Mouse (Mus musculus) lung, adult 2 months (tissue): ENCODE measurements around the gene Zfx. TPM values are rescaled to one million over a fixed set of nuclear protein-coding genes. Genes with fewer than 3 reads are reported as not detected.

Experiments used
- DNase-seq: peaks from one replicate; pipeline ENCODE4 v3.0.0; 2022
- H3K4me1 ChIP-seq: fragments of 200-500 bp; 2 replicates; pipeline ENCODE4 v1.6.1; 2011; ENCODE audit warnings: low read length; ENCODE audit not compliant: control insufficient read depth, insufficient read depth
- H3K4me3 ChIP-seq: fragments of 200-500 bp; replicated peaks from 2 replicates; pipeline ENCODE3; 2011; ENCODE audit warnings: low read depth, mild to moderate bottlenecking, control low read depth, low read length; ENCODE audit errors: extremely low read depth
- CTCF ChIP-seq: fragments of 200-500 bp; IDR thresholded peaks from 2 replicates; pipeline ENCODE4 v1.5.1; 2011; ENCODE audit warnings: mild to moderate bottlenecking, low read length, control low read depth; ENCODE audit not compliant: insufficient read depth
- POLR2A ChIP-seq: fragments of 200-500 bp; IDR thresholded peaks from 2 replicates; pipeline ENCODE4 v1.6.1; 2011; ENCODE audit warnings: low read depth, mild to moderate bottlenecking, control low read depth, low read length, borderline replicate concordance; ENCODE audit errors: extremely low read depth
- WGBS: fragments of 180-500 bp; shearing (Covaris S2); methylation state at CpG from one replicate; pipeline ENCODE4 v1.1.7; 2018; 5-methylcytosine and 5-hydroxymethylcytosine counted together
- polyA plus RNA-seq: library from polyadenylated mRNA; depleted of rRNA; stranded (reverse); fragments of >200 nt; gene quantifications from 2 replicates; pipeline ENCODE4 v1.2.3, GENCODE M21; 2012; rRNA removed

Zfx gene
- 3.7 and 7.2 TPM in 2 replicates for polyA plus RNA-seq

- peak; percentile 66 for DNase-seq
- WGBS: 31% methylated on average over 75 of the region's 82 CpGs
- Histone ChIP-seq H3K4me1 (no peaks in the 10 kb centered on the region; the same call in 1 of the 2 replicates), H3K4me3 (peak within 1 kb of the TSS; percentile 57)
- TF ChIP-seq CTCF (no peak), POLR2A (no peak)
These were observed at the start of gene Zfx for GRCm38 (mm10) chrX:94123059-94123839. Gene Zfx (minus strand): TSS chrX:94123702.

DNA sequence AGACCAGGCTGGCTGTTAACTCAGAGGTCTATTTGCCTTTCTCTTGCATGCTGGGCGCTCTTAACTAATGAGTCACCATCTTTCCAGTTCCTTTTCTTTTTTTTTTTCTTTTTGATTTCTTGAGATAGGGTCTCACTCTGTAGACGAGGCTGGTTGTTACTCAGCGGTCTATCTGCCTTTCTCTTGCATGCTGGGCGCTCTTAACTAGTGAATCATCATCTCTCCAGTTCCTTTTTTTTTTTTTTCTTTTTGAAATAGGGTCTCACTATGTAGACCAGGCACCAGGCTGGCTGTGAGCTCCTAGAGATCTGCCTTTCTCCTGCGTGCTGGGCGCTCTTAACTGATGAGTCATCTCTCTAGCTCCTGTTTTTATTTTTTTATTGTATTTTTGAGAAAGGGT, 45.8 kb upstream of the Zfx start:
- WGBS: 58% methylated on average over 6 of the region's 6 CpGs
- Histone ChIP-seq H3K4me3 (no peak overlapping the region), H3K4me1 (no peaks in the 10 kb centered on the region)
- no peak for DNase-seq
- no peak for TF ChIP-seq POLR2A
- TF ChIP-seq CTCF: no peak

- WGBS: 42% methylated on average over 11 of the region's 11 CpGs
- Histone ChIP-seq H3K4me1 (no peaks in the 10 kb centered on the region), H3K4me3 (no peak overlapping the region)
- no peak for TF ChIP-seq POLR2A
- TF ChIP-seq CTCF: no peak
- no peak for DNase-seq
These were observed 28.8 kb upstream of the Zfx start for GRCm38 (mm10) chrX:94152251-94152830.

DNA sequence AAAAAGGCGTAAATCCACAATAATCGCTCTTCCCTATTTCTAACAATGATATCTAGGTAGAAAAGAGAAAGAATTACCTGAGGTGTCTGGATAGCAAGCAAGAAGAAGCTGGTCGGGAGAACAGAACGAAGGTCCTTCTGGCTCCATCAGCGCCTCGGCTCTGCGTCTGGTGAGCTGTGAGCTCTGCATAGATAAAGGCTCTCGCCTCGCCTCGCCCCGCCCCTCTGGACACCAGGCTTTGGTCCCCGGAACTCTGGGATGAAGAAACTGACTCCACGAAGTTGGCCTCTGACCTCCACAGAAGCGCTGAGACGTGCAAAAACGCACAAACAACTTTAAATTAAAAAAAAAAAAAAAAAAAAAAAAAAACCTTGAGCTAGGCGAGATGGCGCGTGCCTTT, 27.0 kb upstream of the Zfx start:
- Histone ChIP-seq H3K4me1 (no peaks in the 10 kb centered on the region), H3K4me3 (no peak overlapping the region)
- no peak for DNase-seq
- no peak for TF ChIP-seq CTCF
- TF ChIP-seq POLR2A: no peak
- WGBS: 80% methylated on average over 19 of the region's 19 CpGs

- no peak for DNase-seq
- TF ChIP-seq POLR2A (no peak), CTCF (no peak)
- WGBS: 64% methylated on average over 7 of the region's 7 CpGs
- Histone ChIP-seq H3K4me3 (no peak overlapping the region), H3K4me1 (no peaks in the 10 kb centered on the region)
These were observed 18.7 kb upstream of the Zfx start for GRCm38 (mm10) chrX:94142004-94142771.

DNA sequence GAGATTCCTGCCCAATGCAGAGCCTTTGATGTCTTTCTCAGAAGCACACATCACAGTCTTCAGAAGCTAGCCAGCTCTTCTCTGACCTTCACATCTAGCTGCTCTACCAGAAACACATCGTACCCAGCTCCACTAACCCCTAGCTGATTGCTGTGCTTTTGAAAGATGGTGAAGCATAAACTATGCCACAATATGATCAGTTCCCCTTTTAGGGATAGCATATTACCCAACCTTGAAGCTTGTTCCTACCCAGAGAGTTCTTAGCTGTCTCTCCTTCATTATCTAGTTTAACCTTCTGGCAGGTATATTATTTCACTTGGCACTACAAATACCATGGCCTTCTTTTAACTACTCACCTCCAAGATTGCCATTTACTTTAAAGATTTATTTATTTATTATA, 16.6 kb upstream of the Zfx start:
- H3K4me3 ChIP-seq: no peak overlapping the region
- no peak for TF ChIP-seq CTCF
- no peak for TF ChIP-seq POLR2A
- no peaks in the 10 kb centered on the region for H3K4me1 ChIP-seq
- WGBS: 82% methylated on average over 1 of the region's 1 CpGs
- DNase-seq: no peak

DNA sequence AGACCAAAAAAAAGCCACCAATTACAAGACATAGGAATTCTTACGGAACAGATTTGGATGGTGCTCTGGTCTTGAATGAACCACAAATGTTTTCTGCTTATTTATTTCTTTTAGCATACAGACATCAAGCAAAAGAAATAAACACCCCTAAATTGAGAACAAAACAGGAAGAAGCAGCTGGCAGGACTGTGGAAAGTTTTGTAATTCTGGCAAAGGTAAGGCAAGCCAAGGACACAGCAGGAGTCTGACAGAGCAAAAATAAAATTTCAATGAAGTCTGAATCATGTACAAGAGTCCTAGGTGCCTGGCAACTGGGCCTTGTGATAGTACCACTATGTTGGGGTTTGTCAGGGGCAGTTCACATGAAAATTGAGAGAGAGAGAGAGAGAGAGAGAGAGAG, 14.8 kb upstream of the Zfx start:
- no peak for DNase-seq
- Histone ChIP-seq H3K4me3 (no peak overlapping the region), H3K4me1 (no peaks in the 10 kb centered on the region)
- TF ChIP-seq POLR2A (no peak), CTCF (no peak)
- 92% methylated on average over 1 of the region's 1 CpGs for WGBS

DNA sequence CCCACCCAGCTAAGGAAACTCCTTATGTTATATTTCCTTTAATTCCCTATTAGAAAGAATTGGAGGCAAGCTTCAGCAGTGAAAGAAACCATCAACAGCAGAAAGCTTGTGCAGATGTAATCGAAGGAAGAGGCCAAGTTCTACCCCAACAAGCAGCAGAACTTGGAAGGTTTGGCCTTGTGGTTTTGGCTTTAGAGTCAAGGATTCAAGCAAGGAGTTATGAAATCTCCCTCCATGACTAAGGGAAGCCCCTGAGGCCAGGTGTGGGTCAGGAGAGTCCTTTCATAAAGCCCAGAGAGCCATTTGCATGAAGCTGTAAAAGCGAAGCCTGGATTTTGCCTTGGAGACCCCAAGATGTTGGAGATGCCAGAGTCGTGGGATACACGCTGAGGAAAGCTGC, 11.6 kb upstream of the Zfx start:
- no peak for DNase-seq
- Histone ChIP-seq H3K4me1 (no peaks in the 10 kb centered on the region), H3K4me3 (no peak overlapping the region)
- TF ChIP-seq POLR2A: no peak
- TF ChIP-seq CTCF: no peak
- WGBS: 60% methylated on average over 4 of the region's 4 CpGs

GRCm38 (mm10) chrX:94133551-94133950, 10.0 kb upstream of the Zfx start:
- no peak for TF ChIP-seq POLR2A
- no peak for TF ChIP-seq CTCF
- no peak for DNase-seq
- H3K4me3 ChIP-seq: no peak overlapping the region
- no peaks in the 10 kb centered on the region for H3K4me1 ChIP-seq
- WGBS: 52% methylated on average over 3 of the region's 3 CpGs
